Comparison of ENCODE assay signal across 11 mouse cellular contexts in genomic region chr4:148837046-148837445, GRCm38 (mm10). TPM values are rescaled to one million over a fixed set of nuclear protein-coding genes. Genes with fewer than 3 reads are reported as not detected.
DNase-seq lines count a peak whose midpoint lies in the region; ATAC-seq and TF ChIP-seq lines count a peak whose summit lies in the region.
"Had no signal": no experiment of that assay in that cellular context is flagged by ENCODE, and none has a peak within 500 bp of the region (broad histone marks: within the 10 kb centered on the region; RNA-seq: fewer than 3 reads in every experiment).

No protein-coding gene starts in this region.

- no peak overlapping the region for H3K4me3 ChIP-seq in kidney, embryonic 15.5 days (replicated peaks)
- H3K4me3 ChIP-seq in brown adipose tissue, adult 24 weeks (ENCODE audit: insufficient read depth, low read depth, low read length): 0 out of 2 replicates have a peak overlapping the region, but pooled peaks have one; percentile 5
- no peak overlapping the region for H3K4me3 ChIP-seq in forebrain, embryonic 14.5 days (ENCODE audit: low read depth, low read length)
- no peak overlapping the region for H3K4me3 ChIP-seq in thymus, adult 2 months (ENCODE audit: control insufficient read depth, insufficient read depth, low read length)
- H3K4me3 ChIP-seq: hindbrain, embryonic 13.5 days; liver, embryonic 13.5 days had no signal

- no peak for DNase-seq in kidney, postnatal 10 days
- peak; percentile 68 for DNase-seq in forebrain, embryonic 14.5 days (ENCODE audit: low spot score)
- DNase-seq in lung, postnatal 10 days: peak; percentile 55
- no peak for DNase-seq in yolk sac, embryonic 10.5 days (ENCODE audit: low spot score)
- no peak for DNase-seq in left cerebral cortex, adult 11 months (ENCODE audit: low spot score)
- no peak for DNase-seq in thymus, adult 2 months
- DNase-seq: cerebellum, adult 9-11 months; liver, embryonic 13.5 days had no signal

- ATAC-seq in kidney, embryonic 15.5 days (replicated peaks; ENCODE audit: low FRiP score): no peak
- 0 out of 2 replicates have a peak, but pooled peaks have one; percentile 14 for ATAC-seq in forebrain, embryonic 14.5 days

- no peak overlapping the region for H3K4me2 ChIP-seq in kidney, embryonic 15.5 days
- H3K4me2 ChIP-seq in forebrain, embryonic 14.5 days (ENCODE audit: low read length): no peak overlapping the region
- H3K4me2 ChIP-seq: hindbrain, embryonic 13.5 days; liver, embryonic 13.5 days had no signal

- H3K27me3 ChIP-seq in kidney, embryonic 15.5 days: peaks cover 9% of the 10 kb centered on the region
- H3K27me3 ChIP-seq in forebrain, embryonic 14.5 days (replicated peaks; ENCODE audit: control insufficient read depth, insufficient read depth, low read length): 0 out of 2 replicates have a peak, but pooled peaks cover 4% of the 10 kb centered on the region
- H3K27me3 ChIP-seq in thymus, adult 2 months (ENCODE audit: control insufficient read depth, insufficient read depth, low read length): no peaks in the 10 kb centered on the region

- no peaks in the 10 kb centered on the region for H3K36me3 ChIP-seq in kidney, embryonic 15.5 days
- no peaks in the 10 kb centered on the region for H3K36me3 ChIP-seq in forebrain, embryonic 14.5 days (ENCODE audit: control insufficient read depth, insufficient read depth, low read length)
- H3K36me3 ChIP-seq in thymus, adult 2 months (ENCODE audit: control insufficient read depth, insufficient read depth, low read length): no peaks in the 10 kb centered on the region
- H3K36me3 ChIP-seq: hindbrain, embryonic 13.5 days; liver, embryonic 13.5 days had no signal

- peak overlapping the region; percentile 66; the same call in 1 of the 2 replicates for H3K27ac ChIP-seq in kidney, embryonic 15.5 days
- H3K27ac ChIP-seq in brown adipose tissue, adult 24 weeks (replicated peaks; ENCODE audit: low read depth, low read length): peak overlapping the region; percentile 97
- H3K27ac ChIP-seq in forebrain, embryonic 14.5 days (ENCODE audit: low read depth, low read length): no peak overlapping the region
- no peak overlapping the region for H3K27ac ChIP-seq in thymus, adult 2 months (ENCODE audit: control insufficient read depth, insufficient read depth, low read length)
- H3K27ac ChIP-seq: hindbrain, embryonic 13.5 days; liver, embryonic 13.5 days had no signal

- no peak overlapping the region for H3K9ac ChIP-seq in kidney, embryonic 15.5 days
- no peak overlapping the region for H3K9ac ChIP-seq in forebrain, embryonic 14.5 days (ENCODE audit: low read length)
- H3K9ac ChIP-seq: hindbrain, embryonic 13.5 days; liver, embryonic 13.5 days had no signal

- no peak for TF ChIP-seq CTCF in thymus, adult 2 months (IDR thresholded peaks at IDR 0.05; ENCODE audit: borderline replicate concordance, control insufficient read depth, extremely low read depth, insufficient read depth, low read length, poor library complexity)

- H3K9me3 ChIP-seq in kidney, embryonic 15.5 days (replicated peaks): no peaks in the 10 kb centered on the region
- no peaks in the 10 kb centered on the region for H3K9me3 ChIP-seq in forebrain, embryonic 14.5 days (replicated peaks; ENCODE audit: control insufficient read depth, low read length)
- H3K9me3 ChIP-seq: hindbrain, embryonic 13.5 days; liver, embryonic 13.5 days had no signal

- no peak for TF ChIP-seq POLR2A in thymus, adult 2 months (IDR thresholded peaks at IDR 0.05; ENCODE audit: control insufficient read depth, extremely low read depth, insufficient read depth, low read length, poor library complexity)

- WGBS in kidney, embryonic 15.5 days: 58% methylated on average over 9 of the region's 9 CpGs
- 24% methylated on average over 9 of the region's 9 CpGs for WGBS in forebrain, embryonic 14.5 days
- WGBS in thymus, adult 2 months: 71% methylated on average over 9 of the region's 9 CpGs

- peaks cover 58% of the 10 kb centered on the region for H3K4me1 ChIP-seq in kidney, embryonic 15.5 days
- peaks cover 31% of the 10 kb centered on the region for H3K4me1 ChIP-seq in brown adipose tissue, adult 24 weeks (ENCODE audit: control insufficient read depth, insufficient read depth, insufficient read length, low read length)
- H3K4me1 ChIP-seq in forebrain, embryonic 14.5 days (ENCODE audit: control insufficient read depth, insufficient read depth, low read length): peaks cover 16% of the 10 kb centered on the region
- H3K4me1 ChIP-seq in thymus, adult 2 months (replicated peaks; ENCODE audit: control insufficient read depth, insufficient read depth, low read length): no peaks in the 10 kb centered on the region

RNA-seq across cellular contexts. Expression of gene Casz1, which starts 32.8 kb away (rescaled TPM):
- 7.1 and 7.3 TPM in 2 replicates for polyA plus RNA-seq in kidney, embryonic 15.5 days (2015; fragmentation: Nextera tagmentation; extraction: Ambion mirVana)
- 1.3 and 1.4 TPM in 2 replicates for polyA plus RNA-seq in brown adipose tissue, adult 24 weeks (2012; ENCODE audit: insufficient read depth, insufficient read length, missing spikeins)
- polyA plus RNA-seq in forebrain, embryonic 14.5 days (2014; fragmentation: Nextera tagmentation; extraction: Ambion mirVana): 0.57 and 1.1 TPM in 2 replicates
- 5.3 and 5.8 TPM in 2 replicates for polyA plus RNA-seq in thymus, adult 2 months (2012; rRNA removed)

Comparison
In these comparisons a context has a peak if more than half of its experiments do, and no peak if none do; other contexts are left out.
1. H3K27ac ChIP-seq: peak in kidney, embryonic 15.5 days (single experiment) and brown adipose tissue, adult 24 weeks (single experiment); none in forebrain, embryonic 14.5 days (single experiment) and thymus, adult 2 months (single experiment).
2. DNase-seq: peak in forebrain, embryonic 14.5 days (single experiment) and lung, postnatal 10 days (single experiment); none in kidney, postnatal 10 days (single experiment), yolk sac, embryonic 10.5 days (single experiment), left cerebral cortex, adult 11 months (single experiment) and thymus, adult 2 months (single experiment).